Mouse (Mus musculus) adrenal gland, postnatal 10 days (tissue): ENCODE data around the gene Klf6. TPM values are rescaled to one million over a fixed set of nuclear protein-coding genes. Genes with fewer than 3 reads are reported as not detected.

Source experiments
- DNase-seq: peaks from one replicate; pipeline ENCODE4 v3.0.0; 2021; ENCODE audit warnings: mixed read lengths
- long read RNA-seq, 2 experiments: library from polyadenylated mRNA; stranded (forward); transcript quantifications; one replicate each; pipeline ENCODE4 v2.0.0; 2021
- total RNA-seq, 2 experiments: library from RNA; stranded (reverse); gene quantifications; 2 replicates each; pipeline ENCODE4 v1.2.3; 2021

The Klf6 gene
- total RNA-seq, result 10 to 100 TPM; 37.9 to 59.0 TPM
- long read RNA-seq, experiment 1, full-length matches to known transcripts, result 54 of 68 reads
- long read RNA-seq, experiment 1, partial matches to known transcripts, result 7 of 68 reads
- long read RNA-seq, experiment 1, other reads (novel, unspliced or antisense), result 7 of 68 reads
- long read RNA-seq, experiment 2, full-length matches to known transcripts, result 6 of 8 reads
- long read RNA-seq, experiment 2, partial matches to known transcripts, result 0 of 8 reads
- long read RNA-seq, experiment 2, other reads (novel, unspliced or antisense), result 2 of 8 reads

DNA sequence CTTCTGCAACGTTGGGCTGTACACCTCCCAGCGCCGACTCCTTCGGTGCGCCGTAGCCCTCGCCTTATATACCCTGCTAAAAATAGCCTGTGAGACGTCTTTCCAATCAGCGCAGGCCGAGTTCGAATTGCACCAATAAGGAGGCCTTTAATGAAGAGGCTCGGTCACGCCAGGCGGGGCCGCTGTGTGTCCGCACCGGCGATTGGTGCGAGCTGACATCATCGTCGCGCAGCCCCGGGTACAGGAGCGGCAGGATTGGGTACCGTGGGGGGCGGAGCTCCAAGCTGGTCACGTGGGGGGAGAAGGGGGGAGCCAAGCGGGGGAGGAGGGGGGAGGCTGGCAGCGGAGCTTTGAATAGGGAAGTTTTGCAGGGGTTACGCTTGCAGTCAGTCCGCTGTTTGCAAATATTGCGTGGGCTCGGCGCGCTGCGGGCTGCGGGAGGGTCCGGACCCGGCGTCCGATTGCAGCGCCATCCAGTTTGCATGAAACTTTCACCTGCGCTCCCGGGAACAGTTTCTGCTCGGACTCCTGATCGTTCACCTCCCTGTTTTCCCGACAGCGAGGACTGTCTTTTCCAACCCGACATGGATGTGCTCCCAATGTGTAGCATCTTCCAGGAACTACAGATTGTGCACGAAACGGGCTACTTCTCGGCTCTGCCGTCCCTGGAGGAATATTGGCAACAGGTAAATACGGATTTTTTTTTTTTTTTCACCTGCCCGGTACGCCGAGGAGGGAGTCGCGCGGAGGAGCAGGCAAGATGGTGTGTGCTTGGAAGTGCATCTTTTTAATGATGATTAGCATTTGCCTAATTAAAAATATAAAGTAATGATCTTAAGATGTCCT lies at the start of gene Klf6:
Gene Klf6, plus strand, starts transcription at position 326 of the 846 bp plus-strand sequence.
- DNase-seq, result peak; percentile 99

DNA sequence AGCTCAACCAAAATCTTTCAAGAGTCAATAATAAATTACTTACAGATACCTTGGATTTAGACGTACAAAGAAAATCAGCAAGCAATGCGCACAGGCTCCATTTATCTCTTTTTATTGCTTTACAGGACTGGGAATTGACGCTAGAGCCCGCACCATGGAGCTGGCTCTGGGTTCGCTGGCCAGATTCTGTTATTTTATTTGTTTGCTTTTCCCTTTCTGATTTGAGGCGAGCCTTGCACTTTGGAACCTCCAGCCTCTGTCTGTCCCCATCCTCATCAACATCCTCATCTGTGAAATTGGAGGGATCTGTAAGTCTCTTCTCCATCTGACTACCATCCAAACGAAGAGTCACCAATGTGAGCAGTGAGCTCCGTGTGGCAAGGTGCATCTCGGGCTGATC lies 47.8 kb upstream of the Klf6 start:
- no peak for DNase-seq

DNA sequence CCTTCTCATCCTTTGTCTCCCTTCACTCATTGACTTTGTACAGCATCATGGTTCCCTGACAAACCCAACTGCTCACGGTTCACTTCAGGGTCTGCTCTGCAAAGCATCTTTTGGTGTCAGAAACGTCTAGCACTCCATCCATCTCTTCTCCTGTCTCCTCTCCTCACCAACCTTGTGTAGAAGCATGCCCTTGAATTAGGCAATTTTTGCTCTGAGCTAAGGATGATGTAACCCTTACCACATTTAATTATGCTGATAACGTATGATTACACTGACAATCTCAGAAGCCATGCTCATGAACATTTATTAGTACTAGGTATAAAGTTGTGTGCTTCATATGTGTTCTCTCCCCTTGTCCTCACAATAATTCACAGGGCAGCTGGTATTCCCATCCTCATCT lies 44.0 kb upstream of the Klf6 start:
- no peak for DNase-seq

DNA sequence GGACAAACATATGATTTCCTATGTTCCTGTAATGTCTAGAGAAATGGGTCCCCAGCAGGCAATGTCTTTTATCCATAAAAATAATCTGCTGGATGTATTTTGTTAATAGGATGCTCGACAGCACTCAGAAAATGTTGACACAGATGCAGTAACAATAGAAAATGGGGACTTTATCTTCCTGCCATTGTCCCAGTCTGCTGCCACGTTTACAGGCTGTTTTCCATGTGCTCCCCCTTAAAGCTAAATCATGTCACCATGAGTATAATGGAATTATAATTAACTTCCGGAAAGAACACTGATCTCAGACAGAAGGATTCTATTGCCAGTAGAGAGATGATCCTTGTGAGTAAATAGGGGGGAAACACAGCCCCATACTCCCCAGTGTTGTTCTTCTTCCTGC lies 42.1 kb upstream of the Klf6 start:
- no peak for DNase-seq

DNA sequence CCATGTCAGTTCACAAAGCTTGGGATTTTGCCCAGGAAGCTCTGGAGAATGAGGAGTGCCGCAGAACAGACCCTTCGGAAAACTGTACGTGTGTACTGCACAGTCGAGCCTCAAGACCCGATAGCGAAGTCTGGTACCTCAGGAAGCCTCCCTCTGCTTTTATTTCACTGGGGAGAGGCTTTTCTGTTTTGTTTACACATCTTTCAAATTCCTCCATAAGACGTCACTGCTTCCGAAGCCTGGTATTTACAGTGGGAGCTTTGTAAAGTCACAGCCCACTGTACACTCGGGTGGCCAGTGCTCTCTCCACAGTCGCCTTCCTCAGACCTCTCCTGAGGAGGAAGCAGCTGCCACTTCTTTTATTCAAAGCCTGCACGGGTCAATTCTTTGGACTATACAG lies 38.7 kb upstream of the Klf6 start:
- no peak for DNase-seq

DNA sequence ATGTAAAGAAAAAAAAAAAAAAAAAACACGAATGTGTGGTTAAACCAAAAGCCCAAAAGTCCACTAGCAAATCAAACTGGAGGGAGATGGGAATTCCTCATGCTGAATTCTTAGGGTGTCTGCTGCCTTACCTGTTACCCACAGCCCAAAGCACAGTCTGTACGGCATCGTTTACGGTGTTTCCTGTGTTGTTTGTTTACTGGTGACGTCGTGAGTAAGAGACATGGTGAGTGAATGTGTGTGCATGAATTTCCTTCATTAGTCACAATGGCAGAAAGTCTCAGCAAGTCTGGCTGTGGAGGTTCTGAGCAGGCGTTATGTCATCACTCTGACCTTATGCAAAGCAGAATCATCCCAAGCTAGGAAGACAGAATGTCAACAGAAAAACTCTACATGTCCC lies 38.1 kb upstream of the Klf6 start:
- no peak for DNase-seq

DNA sequence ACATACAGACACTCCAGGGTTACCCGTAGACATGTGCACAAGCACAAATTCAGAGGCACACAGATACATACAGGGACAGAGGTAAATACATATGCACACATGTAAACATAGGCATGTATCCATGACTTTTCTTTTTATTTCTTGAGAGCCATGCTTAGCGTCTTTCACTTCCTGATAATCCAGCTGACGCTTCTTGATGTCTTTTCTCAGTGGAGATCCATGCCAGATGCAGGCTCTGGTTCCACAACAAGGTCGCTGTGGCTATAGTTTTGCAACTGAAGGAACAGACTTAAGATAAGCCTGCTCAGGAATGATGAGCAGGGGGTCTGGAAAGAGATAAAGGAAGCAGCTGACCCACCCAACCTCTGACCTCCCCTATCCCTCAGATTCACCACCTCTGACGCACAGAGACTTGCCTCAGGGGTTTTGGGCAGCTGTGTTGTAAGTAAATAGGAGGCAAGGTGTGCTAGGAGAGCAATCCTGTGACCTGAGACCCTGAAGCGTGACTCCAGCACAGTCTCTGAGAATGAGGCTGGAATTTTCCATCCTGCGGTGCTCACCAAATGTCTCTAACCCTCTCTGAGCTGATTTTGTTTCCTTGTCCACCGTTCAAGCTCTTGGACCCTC lies 37.0 kb upstream of the Klf6 start:
- no peak for DNase-seq

DNA sequence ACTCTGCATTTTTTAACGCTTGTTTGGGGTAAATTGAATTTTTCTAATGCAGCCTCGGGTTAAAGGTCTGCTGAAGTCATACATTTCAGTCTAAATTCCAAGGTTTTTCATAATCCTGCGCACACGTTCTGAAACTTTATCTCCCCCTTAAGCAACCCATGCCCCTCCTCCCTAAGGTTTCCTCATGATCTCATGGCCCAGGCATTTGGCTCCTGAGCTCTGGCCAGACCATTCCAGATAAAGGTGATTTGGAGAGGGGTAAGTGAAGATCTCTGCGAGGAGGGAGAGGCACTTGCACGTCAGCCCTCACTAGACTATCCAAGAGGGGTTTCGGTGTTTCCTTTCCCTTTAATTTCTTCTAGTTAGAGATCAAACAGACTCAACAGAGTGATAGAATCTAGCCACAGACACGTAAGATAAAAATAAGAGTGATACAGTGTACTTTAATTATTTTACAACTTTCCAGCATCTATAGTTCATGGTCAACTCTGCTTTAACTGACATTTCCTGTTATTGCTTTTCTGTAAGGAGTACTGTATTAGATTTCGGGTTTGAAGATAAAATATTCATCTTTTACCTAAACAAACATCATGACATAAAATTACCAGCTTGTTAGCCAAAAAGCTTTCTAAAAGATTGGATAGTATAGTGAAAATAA lies 35.0 kb upstream of the Klf6 start:
- DNase-seq, result peak; percentile 26

DNA sequence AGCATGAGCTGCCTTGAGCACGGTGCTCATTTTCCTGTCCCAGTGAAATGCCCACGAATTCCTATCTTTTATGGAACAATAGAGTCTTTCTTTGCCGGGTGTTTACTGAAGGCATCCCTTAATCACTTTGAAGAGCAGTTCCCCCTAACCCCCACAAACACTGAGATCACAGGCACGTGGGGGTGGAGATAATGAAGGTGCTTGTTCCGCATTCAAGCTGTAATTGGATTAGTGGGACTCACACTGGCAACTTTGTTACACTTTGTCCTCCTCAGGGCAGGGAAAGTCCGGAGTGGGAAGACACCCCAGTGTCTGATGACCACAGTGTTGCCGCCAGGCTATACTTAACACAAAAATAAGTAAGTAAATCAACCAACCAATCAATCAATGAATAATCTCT lies 29.3 kb upstream of the Klf6 start:
- DNase-seq, result no peak

DNA sequence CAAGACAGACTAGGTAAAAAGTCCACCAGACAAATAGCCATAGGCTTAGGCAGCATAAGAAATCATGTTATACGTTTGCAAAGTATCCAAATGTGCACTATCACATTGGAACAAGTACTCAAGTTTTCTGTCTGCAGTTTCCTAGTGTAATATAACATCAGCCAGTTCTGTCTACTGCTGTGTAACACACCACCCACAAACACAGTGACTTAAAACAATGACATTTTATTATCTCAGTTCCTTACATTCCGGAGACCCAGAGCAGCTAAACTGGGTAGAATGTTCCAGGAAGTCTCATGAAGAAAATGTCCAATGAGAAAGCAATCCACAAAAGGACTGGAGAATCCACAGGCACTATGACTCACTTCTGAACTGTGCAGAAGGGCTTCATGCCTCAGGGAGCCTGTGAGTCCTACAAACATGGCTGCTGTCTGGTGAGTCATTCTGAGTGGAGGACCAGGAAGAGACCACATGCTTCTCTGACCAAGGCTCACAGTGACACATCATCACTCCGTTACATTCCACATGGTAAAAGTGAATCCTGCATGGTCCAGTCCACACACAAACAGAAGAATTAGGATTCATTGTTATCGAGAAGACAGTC lies 24.0 kb upstream of the Klf6 start:
- no peak for DNase-seq

DNA sequence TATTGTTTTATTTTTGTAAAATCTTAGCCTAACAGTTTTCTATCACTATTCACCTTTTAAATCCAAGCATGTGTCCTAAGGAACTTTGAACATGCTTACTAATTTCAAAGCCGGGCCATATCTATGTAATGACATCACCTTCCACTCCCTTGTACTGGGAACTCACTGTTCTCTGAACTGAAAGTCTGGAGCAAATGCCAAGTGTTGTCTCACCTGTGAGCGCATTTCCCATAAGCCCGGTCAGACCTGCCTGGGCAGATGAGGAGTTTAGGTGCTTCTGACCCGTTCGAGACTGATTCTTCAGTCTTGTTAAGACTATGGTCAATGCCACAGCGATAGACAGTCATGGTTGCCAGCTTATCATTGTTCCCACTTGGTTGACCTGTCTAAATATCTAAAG lies 19.9 kb upstream of the Klf6 start:
- DNase-seq, result no peak

DNA sequence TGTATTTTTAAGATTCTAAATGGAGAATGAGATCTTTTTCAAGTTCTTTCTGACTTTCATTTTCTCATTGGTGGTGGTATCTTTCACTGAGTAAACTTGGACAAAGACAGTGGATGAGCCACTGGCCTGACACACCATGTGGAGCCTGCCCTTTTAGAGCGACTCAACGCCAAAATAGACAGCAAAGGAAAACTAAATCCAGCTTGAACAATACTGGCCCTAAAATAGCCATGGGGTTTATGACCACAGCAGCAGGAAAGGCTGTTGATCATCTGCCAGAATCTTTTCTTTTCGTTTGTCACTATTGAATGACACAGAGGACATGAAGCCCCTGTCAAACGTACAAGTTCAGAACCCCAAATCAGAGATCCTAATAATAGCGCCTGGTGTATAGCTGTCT lies 18.4 kb upstream of the Klf6 start:
- no peak for DNase-seq

DNA sequence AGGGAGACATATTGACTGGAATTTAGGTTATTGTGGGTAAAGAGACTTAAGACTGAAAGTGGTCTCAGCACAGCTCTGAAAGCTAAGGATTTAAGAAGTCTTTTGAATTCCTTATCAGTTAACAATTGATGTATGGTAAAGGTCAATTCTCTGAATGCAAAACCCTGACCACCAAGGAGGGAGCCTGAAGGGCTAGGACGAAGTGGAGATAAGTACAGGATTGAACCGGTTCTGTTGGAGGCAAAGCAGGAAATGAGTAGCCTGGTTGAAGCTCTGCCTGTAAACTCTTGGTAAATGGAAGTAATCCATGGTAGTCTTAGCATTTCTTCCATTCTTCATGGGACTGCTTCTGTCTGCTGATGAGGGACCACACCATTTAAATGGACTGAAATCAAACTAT lies 17.5 kb upstream of the Klf6 start:
- DNase-seq, result no peak

DNA sequence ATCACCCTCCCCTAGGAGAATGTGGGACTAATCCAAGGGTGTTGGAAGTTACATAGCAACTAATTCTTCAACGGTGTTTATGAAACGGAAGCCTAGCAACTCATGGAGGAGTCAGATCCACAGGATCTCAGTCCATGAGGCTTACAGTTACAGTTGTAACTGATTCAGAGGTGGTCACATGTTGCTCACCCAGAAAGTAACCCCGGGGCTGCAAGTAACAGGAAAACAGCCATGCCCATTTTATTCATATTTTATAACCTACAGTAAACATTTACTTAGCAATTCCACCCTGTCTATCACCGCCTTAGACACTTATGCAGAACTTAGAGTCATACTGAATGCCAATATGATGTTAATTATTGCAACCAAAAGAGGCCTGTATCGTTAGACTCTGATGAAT lies 16.9 kb upstream of the Klf6 start:
- no peak for DNase-seq

DNA sequence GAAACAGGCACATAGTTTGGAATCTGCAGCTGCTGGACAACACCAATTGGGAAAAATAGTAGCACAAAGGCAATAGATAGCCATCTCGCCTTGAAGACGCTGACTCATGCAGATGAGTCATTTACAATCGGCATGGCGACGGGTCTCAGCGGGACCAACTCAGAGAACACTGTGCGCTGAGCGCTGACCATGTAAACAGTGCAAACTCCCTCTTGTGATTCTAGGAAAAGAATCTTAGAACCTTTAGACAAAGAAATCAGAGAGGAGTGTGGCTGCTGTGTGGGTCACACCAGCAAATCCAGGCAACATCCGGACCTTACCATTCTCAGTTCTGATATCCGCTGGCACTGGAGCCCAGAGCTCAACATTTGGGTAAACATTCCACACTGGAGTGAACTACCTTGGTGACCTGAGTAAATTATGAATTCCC lies 16.1 kb upstream of the Klf6 start:
- peak; percentile 75 for DNase-seq

DNA sequence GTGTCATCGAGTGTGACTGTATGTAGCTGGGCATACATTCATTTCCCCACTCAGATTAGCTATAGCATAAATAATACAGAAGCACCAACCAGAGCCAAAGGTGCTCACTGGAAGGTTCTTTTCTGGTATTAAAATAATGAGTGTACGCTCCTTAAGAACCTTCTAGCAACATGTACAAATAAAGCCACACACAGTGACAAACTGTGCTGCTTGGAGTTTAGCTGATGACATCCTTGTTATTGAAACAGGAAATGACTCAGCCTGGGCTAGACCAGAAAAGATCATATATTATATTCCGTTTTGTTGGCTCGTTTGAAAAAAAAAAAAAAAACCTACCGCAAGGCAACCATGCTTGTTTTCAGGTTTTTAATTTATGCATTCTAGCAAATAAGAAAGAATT lies 15.7 kb upstream of the Klf6 start:
- DNase-seq, result no peak

DNA sequence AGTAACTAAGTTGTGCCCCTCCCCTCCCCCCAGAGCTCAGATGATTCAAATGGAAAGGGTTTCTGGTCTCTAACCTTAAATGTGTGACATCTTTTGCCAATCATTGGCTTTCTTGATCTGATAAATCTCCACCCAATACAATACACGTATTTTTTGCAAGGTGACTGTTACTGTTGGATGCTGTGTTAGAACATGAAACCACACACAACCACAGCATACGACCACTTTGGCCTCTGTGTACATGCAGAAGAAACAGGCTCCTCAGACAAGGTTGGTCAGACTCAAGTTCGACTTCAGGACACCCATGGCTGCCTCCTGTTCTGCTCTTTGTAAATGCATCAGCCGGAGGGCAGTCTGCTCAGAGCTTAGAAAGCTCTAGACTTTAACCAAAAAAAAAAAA lies 14.4 kb upstream of the Klf6 start:
- no peak for DNase-seq

DNA sequence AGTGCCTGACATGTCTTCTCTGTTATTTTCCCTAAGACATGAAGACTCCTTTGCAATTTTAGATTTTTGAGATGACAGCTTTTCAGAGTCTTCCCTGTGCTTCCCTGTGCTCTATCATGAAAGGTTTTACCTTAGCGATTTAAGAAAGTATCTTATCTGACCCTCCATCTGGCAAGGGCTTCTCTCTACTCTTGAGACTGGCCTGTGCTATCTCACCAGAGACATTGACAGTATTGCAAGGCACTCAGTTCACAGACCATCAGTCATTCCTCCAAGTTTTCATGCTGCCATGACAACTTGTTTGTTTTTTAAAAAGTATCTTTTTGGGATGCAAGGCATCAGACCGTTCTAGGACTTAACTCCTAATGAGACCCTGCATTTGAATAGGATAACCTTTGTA lies 13.5 kb upstream of the Klf6 start:
- no peak for DNase-seq

DNA sequence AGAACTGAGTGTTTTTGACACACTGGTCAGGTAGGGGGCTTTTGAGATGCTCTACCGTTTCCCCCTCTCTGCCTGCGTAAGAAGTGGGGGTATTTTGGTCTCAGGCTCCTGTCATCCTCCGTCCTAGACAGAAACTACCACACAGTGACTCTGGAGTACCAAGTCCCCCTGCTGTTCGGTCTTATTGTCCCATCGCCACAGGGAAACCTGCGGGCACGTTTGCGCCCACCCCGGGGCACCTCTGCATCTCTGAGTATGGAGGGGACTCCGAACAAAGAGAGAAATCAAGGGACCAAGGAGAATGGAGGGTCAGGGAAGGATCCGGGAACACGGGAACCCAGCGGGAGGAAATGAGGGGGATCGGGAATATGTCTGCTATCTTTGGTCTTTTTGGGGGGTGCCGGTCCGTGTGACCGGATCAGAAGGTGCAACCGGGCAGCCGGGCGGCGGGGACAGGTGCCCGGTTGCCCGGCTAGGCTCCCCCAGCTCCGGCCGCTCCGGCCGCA lies 578 bp upstream of the Klf6 start:
- peak; percentile 70 for DNase-seq

DNA sequence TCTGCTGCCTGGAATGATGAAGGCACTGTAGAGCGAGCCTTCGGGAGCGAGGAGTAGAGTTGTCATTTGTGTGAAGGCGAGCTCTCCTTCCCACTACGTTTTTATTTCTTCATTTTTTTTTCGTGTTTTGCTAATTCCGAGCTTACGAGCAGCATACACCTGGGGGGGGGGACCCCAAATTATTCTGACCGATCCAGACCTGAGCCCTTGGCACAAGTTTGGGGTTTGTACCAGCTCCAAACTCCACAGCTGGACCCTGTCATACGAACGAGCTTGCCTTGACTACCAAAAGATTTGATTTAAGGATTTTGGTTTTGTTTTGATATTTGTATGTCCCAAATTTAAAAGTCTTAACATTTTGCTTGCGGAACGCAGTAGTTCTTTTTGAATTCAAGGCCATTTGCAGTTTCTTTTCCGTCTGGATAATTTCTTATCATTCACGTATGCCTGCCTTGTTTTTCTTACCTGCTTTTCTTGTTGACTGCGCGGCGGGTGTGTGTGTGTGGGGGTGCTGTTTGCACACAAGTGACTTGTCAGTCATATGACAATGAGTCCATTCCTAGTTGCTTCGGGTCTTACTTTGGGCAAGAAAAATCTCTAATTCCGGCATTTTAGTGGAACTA lies 832 bp downstream of the Klf6 start:
- peak; percentile 64 for DNase-seq

DNA sequence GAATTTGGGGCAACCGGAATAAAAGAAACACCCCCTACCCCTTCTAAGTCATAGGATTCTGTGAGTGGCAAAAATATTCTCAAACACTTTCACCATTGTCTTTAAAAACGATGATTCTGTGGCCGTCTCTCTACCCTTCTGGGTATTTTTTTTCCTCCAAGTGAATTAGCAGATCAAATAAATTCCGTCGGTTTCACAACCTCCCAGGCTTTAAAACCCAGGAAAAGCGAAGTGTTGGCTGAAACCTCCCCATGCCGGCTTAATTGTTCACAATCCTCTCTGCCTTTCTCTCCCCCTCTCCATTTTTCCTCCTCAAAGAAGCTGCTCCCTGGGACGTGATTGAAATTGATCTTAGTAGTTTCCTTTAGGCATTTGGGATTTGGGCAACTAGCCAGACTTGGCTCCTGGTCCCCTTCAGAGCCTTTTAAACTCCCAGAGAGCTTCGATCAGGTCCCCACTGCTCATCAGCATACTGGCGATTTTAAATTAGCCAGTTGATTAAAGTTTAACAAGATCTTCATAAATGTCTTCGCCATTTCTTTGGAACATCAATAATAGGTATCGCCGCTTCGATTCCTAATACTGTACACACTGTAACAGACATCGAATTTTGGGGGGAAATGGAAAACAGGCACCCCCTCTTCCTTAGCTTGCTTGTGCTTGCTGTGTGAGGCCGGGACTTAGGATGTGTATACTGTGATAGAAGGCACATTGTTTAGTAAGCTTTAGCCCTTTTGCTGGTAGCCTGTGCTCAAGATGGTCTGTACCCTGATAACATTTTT lies 1.5 kb downstream of the Klf6 start:
- DNase-seq, result peak; percentile 49
